Mouse (Mus musculus) liver, embryonic 16.5 days (tissue): ENCODE measurements around the gene Gm45713. TPM values are rescaled to one million over a fixed set of nuclear protein-coding genes. Genes with fewer than 3 reads are reported as not detected.
"Not testable (repeated sequence)": the region's sequence is repeated elsewhere in the genome, so short reads cannot be mapped to it uniquely, and the experiment has no call there.

Experiments used
- ATAC-seq: fragments of 200-750 bp; cut with Nextera tagmentation; 2 replicates; pipeline ENCODE4 v1.8.0; 2017; ENCODE audit warnings: low read depth, mild to moderate bottlenecking, moderate number of reproducible peaks, moderate library complexity
- H3K27ac ChIP-seq: fragments of 300-500 bp; sonication (generic); 2 replicates; pipeline ENCODE4 v1.5.1; 2014; ENCODE audit warnings: mild to moderate bottlenecking, low read length
- H3K27me3 ChIP-seq: fragments of 300-500 bp; sonication (generic); 2 replicates; pipeline ENCODE4 v1.6.1; 2014; ENCODE audit warnings: low read depth, low read length, mixed read lengths; ENCODE audit not compliant: control insufficient read depth, insufficient read depth
- H3K36me3 ChIP-seq: fragments of 300-500 bp; sonication (generic); 2 replicates; pipeline ENCODE4 v1.6.1; 2014; ENCODE audit warnings: mild to moderate bottlenecking; ENCODE audit not compliant: control insufficient read depth, insufficient read depth
- H3K4me1 ChIP-seq: fragments of 300-500 bp; sonication (generic); 2 replicates; pipeline ENCODE4 v1.6.1; 2014; ENCODE audit warnings: low read depth, low read length, mixed read lengths; ENCODE audit not compliant: control insufficient read depth
- H3K4me2 ChIP-seq: fragments of 300-500 bp; sonication (generic); 2 replicates; pipeline ENCODE4 v1.6.1; 2014; ENCODE audit warnings: low read depth, low read length, mixed read lengths
- H3K4me3 ChIP-seq: fragments of 300-500 bp; sonication (generic); 2 replicates; pipeline ENCODE4 v1.5.1; 2014; ENCODE audit warnings: low read depth, mild to moderate bottlenecking, low read length
- H3K9ac ChIP-seq: fragments of 300-500 bp; sonication (generic); 2 replicates; pipeline ENCODE4 v1.6.1; 2014; ENCODE audit warnings: low read depth, low read length
- H3K9me3 ChIP-seq: fragments of 300-500 bp; sonication (generic); replicated peaks from 2 replicates; pipeline ENCODE4 v1.6.1; 2016; ENCODE audit warnings: low read length; ENCODE audit not compliant: control insufficient read depth
- WGBS: fragments of 180-500 bp; shearing (Covaris S2); extraction: QIAGEN DNeasy Blood & Tissue Kit; methylation state at CpG from one replicate; pipeline ENCODE4 v1.1.7; 2014; ENCODE audit not compliant: insufficient replicate concordance; 5-methylcytosine and 5-hydroxymethylcytosine counted together
- polyA plus RNA-seq: library from polyadenylated mRNA; unstranded; fragments of >200 nt; fragmentation: Nextera tagmentation; extraction: Ambion mirVana; gene quantifications from 2 replicates; pipeline ENCODE4 v1.2.1, GENCODE M21; 2015

The Gm45713 gene
- polyA plus RNA-seq, 1 experiment from 2014 or later = not detected

DNA sequence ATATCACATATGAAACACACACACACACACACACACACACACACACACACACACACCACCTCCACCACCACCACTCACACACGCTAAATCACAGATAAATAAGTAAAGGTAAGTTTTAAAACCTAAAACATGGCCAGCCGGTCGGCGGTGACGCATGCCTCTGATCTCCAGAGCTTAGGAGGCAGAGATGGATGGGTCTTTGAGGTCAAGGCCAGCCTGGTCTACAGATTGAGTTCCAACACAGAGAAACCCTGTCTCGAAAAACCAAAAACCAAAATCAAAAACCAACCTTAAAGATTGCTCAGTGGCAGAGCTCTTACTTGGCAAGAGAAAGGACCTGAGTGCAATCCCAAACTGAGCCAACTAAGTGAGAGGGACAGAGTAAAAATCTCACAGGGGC is 36.0 kb downstream of the Gm45713 start:
- Histone ChIP-seq H3K27me3 (no peaks in the 10 kb centered on the region), H3K4me2 (no peak overlapping the region), H3K36me3 (no peaks in the 10 kb centered on the region), H3K9ac (no peak overlapping the region), H3K4me3 (no peak overlapping the region), H3K27ac (no peak overlapping the region), H3K9me3 (no peaks in the 10 kb centered on the region), H3K4me1 (peaks cover 8% of the 10 kb centered on the region)
- ATAC-seq = no peak
- WGBS = 85% methylated on average over 6 of the region's 6 CpGs

DNA sequence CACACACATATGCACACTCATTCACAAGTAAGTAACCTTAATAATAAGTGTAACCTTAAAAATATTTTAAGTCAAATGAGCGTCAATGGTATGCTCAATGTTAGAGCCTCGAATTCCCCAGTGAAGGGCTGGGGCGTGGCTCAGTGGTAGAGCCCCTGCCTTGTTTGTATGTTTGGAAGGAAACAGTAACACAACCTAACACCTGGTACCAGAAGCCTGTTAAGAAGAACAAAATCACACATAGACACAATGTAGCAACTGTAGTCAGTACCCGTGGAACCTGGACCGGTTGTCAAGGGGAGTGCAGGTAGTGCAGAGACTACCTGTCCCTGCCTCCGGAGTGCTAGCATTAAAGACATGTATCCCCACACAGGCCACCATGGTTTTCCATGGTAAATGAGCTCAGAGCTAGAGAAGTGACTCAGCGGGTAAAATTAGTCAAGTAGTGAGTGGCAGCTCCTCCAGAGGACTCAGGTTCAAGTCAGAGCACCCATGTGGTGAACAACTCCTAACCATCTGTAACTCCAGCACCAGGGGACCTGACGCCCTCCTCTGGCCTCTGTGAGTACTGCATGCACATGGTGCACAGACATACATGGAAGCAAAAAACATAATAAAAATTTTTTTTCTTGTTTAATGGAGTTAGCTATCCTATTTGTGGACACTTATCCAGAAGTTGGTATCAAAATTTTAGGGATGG is 37.3 kb downstream of the Gm45713 start:
- Histone ChIP-seq H3K27ac (no peak overlapping the region), H3K36me3 (no peaks in the 10 kb centered on the region), H3K9me3 (no peaks in the 10 kb centered on the region), H3K4me1 (peaks cover 4% of the 10 kb centered on the region), H3K9ac (no peak overlapping the region), H3K27me3 (no peaks in the 10 kb centered on the region), H3K4me3 (no peak overlapping the region), H3K4me2 (no peak overlapping the region)
- ATAC-seq = no peak
- WGBS = 72% methylated on average over 8 of the region's 8 CpGs

DNA sequence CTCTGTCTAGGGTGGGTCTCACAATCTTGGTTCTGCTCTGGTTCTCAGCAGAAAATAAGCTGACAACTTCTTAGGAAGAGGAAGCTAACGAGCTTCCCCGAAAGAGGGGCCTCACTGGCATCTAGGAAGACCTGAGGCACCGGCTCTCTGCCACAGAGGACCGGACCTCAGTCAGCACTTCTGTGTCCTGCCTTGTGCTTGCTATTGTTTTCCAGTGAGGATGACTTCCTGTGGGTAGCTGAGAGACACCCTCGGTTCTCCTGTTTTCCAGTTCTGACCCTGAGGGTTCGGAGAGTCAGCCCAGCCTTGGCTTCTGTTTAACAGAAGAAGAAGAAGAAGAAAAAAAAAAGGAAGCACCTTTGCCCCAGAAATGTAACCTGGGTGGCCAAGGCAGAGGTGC is 38.6 kb downstream of the Gm45713 start:
- Histone ChIP-seq H3K27ac (peak overlapping the region; percentile 63), H3K4me1 (peaks cover 11% of the 10 kb centered on the region), H3K27me3 (no peaks in the 10 kb centered on the region), H3K9me3 (no peaks in the 10 kb centered on the region), H3K4me3 (no peak overlapping the region), H3K9ac (no peak overlapping the region), H3K36me3 (no peaks in the 10 kb centered on the region), H3K4me2 (no peak overlapping the region)
- 14% methylated on average over 6 of the region's 6 CpGs for WGBS
- peak; percentile 67 for ATAC-seq

DNA sequence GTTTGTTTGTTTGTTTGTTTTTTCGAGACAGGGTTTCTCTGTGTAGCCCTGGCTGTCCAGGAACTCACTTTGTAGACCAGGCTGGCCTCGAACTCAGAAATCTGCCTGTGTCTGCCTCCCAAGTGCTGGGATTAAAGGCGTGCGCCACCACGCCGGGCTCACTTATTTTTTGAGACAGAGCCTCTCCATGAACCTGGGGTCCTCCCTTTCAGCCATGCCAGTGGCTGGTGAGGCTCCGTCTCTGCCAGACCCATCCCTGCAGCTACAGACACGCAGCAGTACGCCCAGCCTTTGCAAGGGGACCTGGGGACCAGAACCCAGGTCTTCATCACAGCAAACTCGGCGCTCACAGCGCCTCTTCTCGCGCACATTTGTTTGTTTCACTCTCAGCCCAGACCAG is 40.1 kb downstream of the Gm45713 start:
- not testable (repeated sequence) for H3K36me3 ChIP-seq, H3K27ac ChIP-seq, H3K4me3 ChIP-seq, H3K9me3 ChIP-seq, H3K9ac ChIP-seq, H3K27me3 ChIP-seq, H3K4me2 ChIP-seq, ATAC-seq
- H3K4me1 ChIP-seq = peaks cover 21% of the 10 kb centered on the region
- 76% methylated on average over 14 of the region's 14 CpGs for WGBS

DNA sequence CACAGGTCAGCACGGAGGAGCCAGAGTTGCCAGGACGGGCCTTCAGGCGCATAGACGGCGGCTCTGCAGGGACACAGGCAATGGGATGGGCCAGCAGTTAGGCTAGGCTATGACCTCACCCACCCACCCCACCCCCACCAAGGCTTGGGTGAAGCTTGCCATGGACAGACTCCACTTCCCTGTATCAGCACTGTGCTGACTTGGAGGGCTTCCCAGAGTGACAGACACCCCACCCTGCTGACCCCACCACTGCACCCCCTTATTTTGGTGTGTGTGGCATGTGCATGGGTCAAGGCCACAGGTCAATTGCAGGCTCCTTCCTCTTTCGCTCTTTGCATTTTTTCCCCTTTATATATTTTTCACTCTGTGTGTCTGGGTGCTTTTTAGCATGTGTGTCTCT is 40.7 kb downstream of the Gm45713 start:
- H3K27ac ChIP-seq = no peak overlapping the region
- no peak overlapping the region for H3K4me2 ChIP-seq
- H3K36me3 ChIP-seq = no peaks in the 10 kb centered on the region
- no peaks in the 10 kb centered on the region for H3K27me3 ChIP-seq
- H3K9ac ChIP-seq = no peak overlapping the region
- no peaks in the 10 kb centered on the region for H3K9me3 ChIP-seq
- peaks cover 27% of the 10 kb centered on the region for H3K4me1 ChIP-seq
- no peak for ATAC-seq
- H3K4me3 ChIP-seq = no peak overlapping the region
- WGBS = 54% methylated on average over 6 of the region's 6 CpGs

DNA sequence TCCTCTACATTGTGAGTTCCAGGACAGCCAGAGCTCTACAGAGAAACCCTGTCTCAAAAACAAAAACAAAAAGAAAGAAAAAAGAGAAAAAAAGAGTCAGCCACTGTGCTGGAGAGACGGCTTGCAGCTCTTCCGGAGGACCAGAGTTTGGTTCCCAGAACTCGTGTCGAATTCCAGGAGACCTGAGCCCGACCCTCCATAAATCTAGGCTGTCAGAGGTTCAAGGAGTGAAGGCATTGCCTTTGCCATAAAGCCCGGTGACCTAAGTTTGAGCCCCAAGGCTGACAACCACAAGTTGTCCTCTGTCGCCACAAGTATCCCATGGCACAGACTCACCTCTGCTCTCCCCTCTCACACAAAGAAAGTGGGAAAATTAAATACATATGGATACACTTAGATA is 41.9 kb downstream of the Gm45713 start:
- H3K4me1 ChIP-seq = peaks cover 29% of the 10 kb centered on the region
- H3K27me3 ChIP-seq = no peaks in the 10 kb centered on the region
- no peaks in the 10 kb centered on the region for H3K36me3 ChIP-seq
- no peak overlapping the region for H3K27ac ChIP-seq
- no peak overlapping the region for H3K4me3 ChIP-seq
- ATAC-seq = no peak
- no peak overlapping the region for H3K9ac ChIP-seq
- no peaks in the 10 kb centered on the region for H3K9me3 ChIP-seq
- WGBS = 51% methylated on average over 7 of the region's 7 CpGs
- no peak overlapping the region for H3K4me2 ChIP-seq

DNA sequence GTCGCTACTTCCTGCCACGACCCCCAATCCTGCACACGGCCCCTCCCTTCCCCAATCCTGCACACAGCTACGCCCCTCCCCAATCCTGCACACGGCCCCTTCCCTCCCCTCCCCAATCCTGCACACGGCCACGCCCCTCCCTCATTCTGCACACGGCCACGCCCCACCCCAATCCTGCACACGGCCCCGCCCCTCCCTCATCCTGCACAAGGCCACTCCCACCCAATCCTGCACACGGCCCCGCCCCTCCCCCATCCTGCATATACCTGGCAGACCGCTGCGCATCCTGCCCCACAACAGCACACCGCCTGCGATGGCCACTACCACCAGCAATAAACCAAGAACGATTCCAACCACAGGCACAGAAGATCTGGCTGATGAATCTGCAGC is 42.5 kb downstream of the Gm45713 start:
- Histone ChIP-seq H3K4me1 (peaks cover 29% of the 10 kb centered on the region), H3K27ac (no peak overlapping the region), H3K27me3 (no peaks in the 10 kb centered on the region), H3K4me2 (no peak overlapping the region), H3K9me3 (no peaks in the 10 kb centered on the region), H3K9ac (no peak overlapping the region), H3K4me3 (no peak overlapping the region), H3K36me3 (no peaks in the 10 kb centered on the region)
- 24% methylated on average over 18 of the region's 18 CpGs for WGBS
- ATAC-seq = no peak

DNA sequence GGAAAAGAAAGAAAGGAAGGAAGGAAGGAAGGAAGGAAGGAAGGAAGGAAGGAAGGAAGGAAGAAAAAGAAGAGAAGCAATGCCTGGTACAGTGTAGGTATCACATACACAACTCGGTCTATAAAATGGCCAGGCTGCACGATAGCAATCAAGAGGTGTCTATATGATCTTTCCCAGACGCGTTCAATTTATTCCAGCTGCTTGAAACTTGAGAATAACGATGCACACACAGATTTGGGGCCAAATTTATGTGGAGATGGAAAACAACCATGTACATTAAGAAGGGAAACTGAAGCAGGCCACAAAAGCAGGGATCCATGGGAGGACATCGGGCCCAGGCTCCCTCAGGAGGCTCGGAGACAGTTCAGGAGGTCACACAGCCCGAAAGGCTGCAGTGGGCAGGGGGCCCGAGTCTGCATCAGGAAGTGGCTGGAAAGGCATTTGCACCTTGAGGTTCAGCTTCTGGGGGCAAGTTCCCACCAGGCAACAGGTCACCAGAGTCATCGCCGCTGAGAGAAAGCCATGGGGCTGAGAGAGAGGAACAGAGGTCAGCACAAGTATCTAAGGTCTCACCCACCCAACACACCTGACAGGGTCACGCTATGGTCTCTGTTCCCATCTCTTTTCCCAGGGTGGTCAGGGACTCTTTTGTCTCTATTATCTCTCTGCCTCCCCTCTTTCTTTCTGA is 43.1 kb downstream of the Gm45713 start:
- Histone ChIP-seq H3K9me3 (no peaks in the 10 kb centered on the region), H3K4me3 (no peak overlapping the region), H3K4me1 (peaks cover 29% of the 10 kb centered on the region), H3K27me3 (no peaks in the 10 kb centered on the region), H3K4me2 (no peak overlapping the region), H3K36me3 (no peaks in the 10 kb centered on the region), H3K9ac (no peak overlapping the region), H3K27ac (no peak overlapping the region)
- 48% methylated on average over 12 of the region's 12 CpGs for WGBS
- no peak for ATAC-seq

DNA sequence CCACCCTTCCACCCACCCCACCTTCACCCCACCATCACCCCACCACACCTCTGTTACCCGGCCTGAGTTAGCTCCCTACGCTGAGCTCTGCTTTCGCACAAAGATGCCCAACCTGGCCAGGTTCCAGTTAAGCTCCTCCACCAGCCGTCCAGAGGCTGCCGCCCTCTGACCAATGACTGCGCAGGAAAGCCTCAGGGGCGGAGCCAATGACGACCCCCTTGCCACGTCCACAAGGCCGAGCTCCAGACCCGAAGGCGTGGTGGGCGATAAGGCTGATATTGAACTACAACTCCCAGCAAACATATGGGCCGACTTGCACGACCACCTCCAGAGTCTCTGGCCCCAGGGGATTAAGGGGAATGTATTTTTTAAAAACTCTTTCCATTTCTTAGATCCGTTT is 44.0 kb downstream of the Gm45713 start, which contains the start of gene Rcn3:
Gene Rcn3 (minus strand): TSS at position 174 of the 400 bp plus-strand sequence.
- H3K36me3 ChIP-seq = no peaks in the 10 kb centered on the region
- H3K4me1 ChIP-seq = peaks cover 29% of the 10 kb centered on the region
- peak; percentile 83 for ATAC-seq
- H3K9me3 ChIP-seq = no peaks in the 10 kb centered on the region
- no peak within 1 kb of the TSS for H3K27ac ChIP-seq
- no peaks in the 10 kb centered on the region for H3K27me3 ChIP-seq
- 2% methylated on average over 16 of the region's 16 CpGs for WGBS
- H3K4me2 ChIP-seq = peak within 1 kb of the TSS; percentile 66
- peak within 1 kb of the TSS; percentile 31; the same call in 1 of the 2 replicates for H3K9ac ChIP-seq
- peak within 1 kb of the TSS; percentile 49 for H3K4me3 ChIP-seq
